Mouse (Mus musculus): ENCODE data around the gene Gm15262. TPM values are rescaled to one million over a fixed set of nuclear protein-coding genes. Genes with fewer than 3 reads are reported as not detected.

Gene Gm15262
- total RNA-seq (2023), result not detected in 2 replicates

GRCm38 (mm10) chrX:161287156-161287555, at the start of gene Gm15262:
Gene Gm15262 (plus strand): TSS chrX:161287456.

Other genes with a start within 250 kb of the Gm15262 start
- gene Scml2, start 170.3 kb upstream of the Gm15262 start, total RNA-seq (2023), result 0.54 and 0.98 TPM in 2 replicates